Mouse (Mus musculus) liver, adult 2 months (tissue): ENCODE measurements around the gene Nol3.

Source experiments
- CTCF ChIP-seq: fragments of 200-500 bp; IDR thresholded peaks from 2 replicates; pipeline ENCODE4 v1.5.1; 2011; ENCODE audit warnings: low read depth, low read length, control low read depth
- POLR2A ChIP-seq: fragments of 200-500 bp; IDR thresholded peaks from 2 replicates; pipeline ENCODE4 v1.6.1; 2011; ENCODE audit warnings: low read length, control low read depth; ENCODE audit not compliant: insufficient read depth; ENCODE audit errors: extremely low read depth

DNA sequence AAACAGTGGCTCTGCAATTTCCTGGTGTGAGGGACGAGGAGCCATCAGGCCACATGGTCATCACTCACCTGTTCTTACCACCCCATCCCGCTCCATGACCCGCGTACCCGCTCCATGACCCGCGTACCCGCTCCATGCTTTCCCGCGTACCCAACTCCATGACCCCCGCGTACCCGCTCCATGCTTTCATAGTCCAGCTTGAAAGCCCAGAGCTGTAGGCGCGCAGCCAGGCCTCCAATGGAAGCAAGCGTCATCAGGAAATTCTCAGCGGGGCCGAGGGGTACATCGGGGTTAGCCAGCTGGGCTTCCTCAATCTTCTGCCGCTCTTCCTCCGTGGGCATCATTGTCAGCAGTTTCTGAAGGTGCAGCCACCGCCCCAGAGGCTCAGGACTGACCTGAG is 55.5 kb downstream of the Nol3 start:
- TF ChIP-seq POLR2A (no peak), CTCF (no peak)
